Mouse (Mus musculus): ENCODE measurements at regions not wholly inside any gene's neighbourhood (a gene's known extent, or its start where the extent isn't known, plus 50 kb on each side); places are given as distances from the start of the nearest gene placed in this dataset.
"Not testable (repeated sequence)": the region's sequence is repeated elsewhere in the genome, so short reads cannot be mapped to it uniquely, and the experiment has no call there.

DNA sequence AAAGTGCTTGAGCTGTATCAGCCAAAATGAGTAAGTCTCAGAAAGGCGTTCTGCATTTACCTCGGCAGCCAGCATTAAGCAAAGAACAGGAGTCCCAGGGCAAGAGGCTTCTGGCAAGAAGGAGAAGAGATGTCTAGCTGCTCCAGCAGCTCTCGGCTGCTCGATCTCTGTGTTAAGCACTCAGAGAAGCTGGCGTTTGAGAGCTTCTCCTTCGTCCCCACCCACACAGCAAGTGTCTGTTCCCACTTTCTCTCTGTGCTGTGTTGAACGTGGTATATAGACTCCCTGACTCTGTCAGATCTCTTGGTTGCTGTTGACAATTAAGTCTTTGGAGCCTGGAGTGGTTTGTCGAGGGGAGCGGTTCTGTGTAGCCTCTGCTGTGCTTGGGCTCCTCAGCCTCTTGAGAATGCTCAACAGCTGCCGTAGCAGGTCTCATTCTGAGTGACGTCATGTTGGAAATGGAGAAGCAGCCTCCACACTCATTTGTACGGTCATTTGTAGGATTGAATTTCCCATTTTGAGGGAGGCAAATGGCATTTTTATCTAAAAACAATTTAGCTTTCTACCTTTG lies 140.3 kb upstream of the Fer start:
- TF ChIP-seq GATA2 (IDR thresholded peaks at IDR 0.05; ENCODE audit: borderline replicate concordance, low read depth, low read length): no peak
- no peak for TF ChIP-seq CTCF (IDR thresholded peaks at IDR 0.05; ENCODE audit: low read depth, low read length)
- no peak for TF ChIP-seq POLR2AphosphoS5 (IDR thresholded peaks at IDR 0.05; ENCODE audit: insufficient replicate concordance, low read depth, low read length)
- TF ChIP-seq TAL1 (conservative IDR thresholded peaks at IDR 0.05; ENCODE audit: low read depth, low read length): no peak
- no peak for TF ChIP-seq GATA1 (IDR thresholded peaks at IDR 0.05; ENCODE audit: borderline replicate concordance, low read length)
- Histone ChIP-seq H3K4me3 (ENCODE audit: low read depth, low read length) (no peak overlapping the region), H3K4me1 (ENCODE audit: insufficient read depth, low read depth, low read length) (no peaks in the 10 kb centered on the region), H3K9me3 (replicated peaks) (peaks cover 4% of the 10 kb centered on the region; the same call in 1 of the 2 replicates), H3K27me3 (ENCODE audit: insufficient read depth, low read length) (no peaks in the 10 kb centered on the region), H3K36me3 (replicated peaks) (no peaks in the 10 kb centered on the region)
- no peak for DNase-seq (ENCODE audit: low spot score)
- no peak for ATAC-seq (ENCODE audit: extremely low read depth, insufficient number of reproducible peaks, low FRiP score, poor library complexity, severe bottlenecking)

DNA sequence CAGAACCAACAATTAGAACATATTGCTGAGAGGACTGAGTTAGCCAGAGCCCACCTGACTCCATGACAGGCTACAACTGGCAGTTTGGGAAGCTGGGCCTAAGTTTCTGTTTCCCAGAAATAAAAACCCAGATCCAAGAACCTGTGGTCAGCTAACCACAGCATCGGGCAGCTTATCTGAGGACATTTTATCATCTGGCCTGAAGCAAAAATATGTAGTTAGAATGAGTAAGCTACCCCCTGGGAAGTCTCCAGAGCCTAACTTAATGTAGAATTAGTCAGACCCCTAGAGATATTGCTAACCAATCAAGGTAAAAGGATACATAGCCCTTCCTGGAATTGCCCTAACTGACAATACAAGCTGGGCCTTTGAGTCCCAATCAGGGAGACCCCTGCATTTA lies 124.7 kb upstream of the Fer start:
- ATAC-seq (ENCODE audit: extremely low read depth, insufficient number of reproducible peaks, low FRiP score, poor library complexity, severe bottlenecking): no peak
- Histone ChIP-seq H3K27me3 (ENCODE audit: insufficient read depth, low read length) (no peaks in the 10 kb centered on the region), H3K9me3 (replicated peaks) (0 out of 2 replicates have a peak, but pooled peaks cover 7% of the 10 kb centered on the region), H3K4me1 (ENCODE audit: insufficient read depth, low read depth, low read length) (no peaks in the 10 kb centered on the region), H3K36me3 (replicated peaks) (no peaks in the 10 kb centered on the region), H3K4me3 (ENCODE audit: low read depth, low read length) (no peak overlapping the region)
- TF ChIP-seq CTCF (IDR thresholded peaks at IDR 0.05; ENCODE audit: low read depth, low read length): no peak
- TF ChIP-seq GATA2 (IDR thresholded peaks at IDR 0.05; ENCODE audit: borderline replicate concordance, low read depth, low read length): no peak
- TF ChIP-seq TAL1 (conservative IDR thresholded peaks at IDR 0.05; ENCODE audit: low read depth, low read length): no peak
- TF ChIP-seq POLR2AphosphoS5 (IDR thresholded peaks at IDR 0.05; ENCODE audit: insufficient replicate concordance, low read depth, low read length): no peak
- no peak for TF ChIP-seq GATA1 (IDR thresholded peaks at IDR 0.05; ENCODE audit: borderline replicate concordance, low read length)
- DNase-seq (ENCODE audit: low spot score): no peak

DNA sequence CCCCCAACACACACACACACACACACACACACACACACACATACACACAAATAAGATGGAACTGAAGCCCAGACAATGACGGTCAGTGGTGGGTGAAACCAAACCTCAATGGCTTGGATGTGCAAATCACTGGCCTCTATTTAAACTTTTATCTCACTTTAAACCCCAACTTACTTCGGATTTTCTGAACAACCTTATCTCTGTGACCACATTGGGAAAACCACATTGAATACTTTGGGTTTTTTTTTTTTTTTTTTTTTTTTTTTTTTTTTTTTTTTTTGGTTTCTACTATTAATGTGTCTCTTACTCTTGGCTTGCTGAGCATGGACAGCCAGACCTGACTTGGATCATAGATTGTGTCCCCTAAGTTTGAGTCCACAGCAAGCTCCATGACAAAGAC lies 123.2 kb upstream of the Fer start:
- DNase-seq (ENCODE audit: low spot score) (no peak), ATAC-seq (ENCODE audit: extremely low read depth, insufficient number of reproducible peaks, low FRiP score, poor library complexity, severe bottlenecking) (no peak)
- TF ChIP-seq GATA2 (IDR thresholded peaks at IDR 0.05; ENCODE audit: borderline replicate concordance, low read depth, low read length) (no peak), POLR2AphosphoS5 (IDR thresholded peaks at IDR 0.05; ENCODE audit: insufficient replicate concordance, low read depth, low read length) (no peak), GATA1 (IDR thresholded peaks at IDR 0.05; ENCODE audit: borderline replicate concordance, low read length) (no peak), TAL1 (conservative IDR thresholded peaks at IDR 0.05; ENCODE audit: low read depth, low read length) (no peak), CTCF (IDR thresholded peaks at IDR 0.05; ENCODE audit: low read depth, low read length) (no peak)
- Histone ChIP-seq H3K4me1 (ENCODE audit: insufficient read depth, low read depth, low read length) (no peaks in the 10 kb centered on the region), H3K9me3 (replicated peaks) (0 out of 2 replicates have a peak, but pooled peaks cover 5% of the 10 kb centered on the region), H3K27me3 (ENCODE audit: insufficient read depth, low read length) (no peaks in the 10 kb centered on the region), H3K4me3 (ENCODE audit: low read depth, low read length) (no peak overlapping the region), H3K36me3 (replicated peaks) (no peaks in the 10 kb centered on the region)

GRCm38 (mm10) chr17:63749257-63749656 lies 113.6 kb upstream of the Fer start:
- H3K4me1 ChIP-seq (ENCODE audit: insufficient read depth, low read depth, low read length); H3K4me3 ChIP-seq (ENCODE audit: low read depth, low read length); H3K9me3 ChIP-seq (replicated peaks); H3K36me3 ChIP-seq (replicated peaks); ATAC-seq (ENCODE audit: extremely low read depth, insufficient number of reproducible peaks, low FRiP score, poor library complexity, severe bottlenecking); DNase-seq (ENCODE audit: low spot score); H3K27me3 ChIP-seq (ENCODE audit: insufficient read depth, low read length): not testable (repeated sequence)

DNA sequence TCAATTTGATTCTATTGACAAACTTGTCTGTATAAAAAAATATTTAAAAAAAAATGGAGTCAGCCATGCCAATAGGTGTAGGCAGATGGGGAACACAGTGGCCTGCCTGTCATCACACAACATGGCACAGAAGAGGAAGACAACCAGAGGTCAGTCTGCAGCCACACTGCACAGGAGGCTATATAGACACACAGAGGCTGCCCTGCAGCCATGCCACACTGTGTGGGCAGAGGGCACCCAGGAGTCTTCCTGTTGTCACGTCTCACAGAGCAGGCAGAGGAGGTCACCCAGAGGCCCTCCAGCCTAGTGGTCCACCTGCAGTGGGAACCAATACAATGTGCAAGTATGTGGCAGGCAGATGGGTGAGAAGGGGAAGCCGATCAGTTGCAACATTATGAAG lies 108.5 kb upstream of the Fer start:
- no peak overlapping the region for H3K4me3 ChIP-seq (ENCODE audit: low read depth, low read length)
- no peak for DNase-seq (ENCODE audit: low spot score)
- H3K36me3 ChIP-seq (replicated peaks): no peaks in the 10 kb centered on the region
- H3K27me3 ChIP-seq (ENCODE audit: insufficient read depth, low read length): no peaks in the 10 kb centered on the region
- ATAC-seq (ENCODE audit: extremely low read depth, insufficient number of reproducible peaks, low FRiP score, poor library complexity, severe bottlenecking): no peak
- TF ChIP-seq POLR2AphosphoS5 (IDR thresholded peaks at IDR 0.05; ENCODE audit: insufficient replicate concordance, low read depth, low read length): no peak
- no peak for TF ChIP-seq TAL1 (conservative IDR thresholded peaks at IDR 0.05; ENCODE audit: low read depth, low read length)
- TF ChIP-seq GATA2 (IDR thresholded peaks at IDR 0.05; ENCODE audit: borderline replicate concordance, low read depth, low read length): no peak
- no peak for TF ChIP-seq GATA1 (IDR thresholded peaks at IDR 0.05; ENCODE audit: borderline replicate concordance, low read length)
- H3K9me3 ChIP-seq (replicated peaks): 0 out of 2 replicates have a peak, but pooled peaks cover 3% of the 10 kb centered on the region
- H3K4me1 ChIP-seq (ENCODE audit: insufficient read depth, low read depth, low read length): no peaks in the 10 kb centered on the region

DNA sequence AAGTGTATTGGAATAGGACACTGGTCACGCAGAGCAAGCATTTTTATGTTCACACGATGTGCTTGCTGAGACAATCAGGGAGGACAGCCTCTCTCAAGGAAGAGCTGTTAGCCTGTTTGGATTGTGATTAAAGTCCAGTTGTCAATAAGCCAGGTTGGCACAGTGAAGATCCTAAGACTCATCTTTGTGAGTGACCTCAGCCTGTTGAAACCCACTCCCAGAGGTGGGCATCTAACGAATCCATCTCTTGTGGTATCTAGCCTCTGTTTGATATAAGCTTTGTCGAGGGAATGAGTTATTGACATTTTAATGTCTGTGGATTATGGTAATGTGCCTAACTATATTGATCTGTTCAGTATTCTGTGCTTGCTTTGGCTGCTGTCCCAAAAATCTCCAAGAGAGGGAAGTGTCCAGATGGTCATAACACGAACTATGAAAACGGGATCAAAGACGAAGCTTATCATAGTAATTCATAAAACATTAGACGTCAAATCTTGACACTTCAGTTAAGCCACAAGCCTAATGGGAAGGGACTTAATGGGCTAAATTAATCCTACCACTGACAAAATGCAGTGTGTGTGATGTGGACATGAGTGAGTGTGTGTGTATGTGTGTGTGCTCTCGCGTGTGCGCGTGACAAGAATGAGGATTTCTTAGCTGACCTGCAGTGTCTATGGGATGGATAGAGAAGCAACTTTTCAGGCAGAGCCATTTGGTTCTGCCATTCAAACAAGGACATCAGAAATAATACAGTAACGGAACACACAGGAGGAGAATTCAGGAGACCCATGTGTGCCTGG lies 104.8 kb upstream of the Fer start:
- peaks cover 11% of the 10 kb centered on the region for H3K9me3 ChIP-seq (replicated peaks)
- H3K4me1 ChIP-seq (ENCODE audit: insufficient read depth, low read depth, low read length): no peaks in the 10 kb centered on the region
- no peak for ATAC-seq (ENCODE audit: extremely low read depth, insufficient number of reproducible peaks, low FRiP score, poor library complexity, severe bottlenecking)
- no peak for TF ChIP-seq CTCF (IDR thresholded peaks at IDR 0.05; ENCODE audit: low read depth, low read length)
- no peak for TF ChIP-seq POLR2AphosphoS5 (IDR thresholded peaks at IDR 0.05; ENCODE audit: insufficient replicate concordance, low read depth, low read length)
- TF ChIP-seq GATA2 (IDR thresholded peaks at IDR 0.05; ENCODE audit: borderline replicate concordance, low read depth, low read length): no peak
- no peak for TF ChIP-seq GATA1 (IDR thresholded peaks at IDR 0.05; ENCODE audit: borderline replicate concordance, low read length)
- TF ChIP-seq TAL1 (conservative IDR thresholded peaks at IDR 0.05; ENCODE audit: low read depth, low read length): no peak
- H3K27me3 ChIP-seq (ENCODE audit: insufficient read depth, low read length): no peaks in the 10 kb centered on the region
- no peak for DNase-seq (ENCODE audit: low spot score)
- no peak overlapping the region for H3K4me3 ChIP-seq (ENCODE audit: low read depth, low read length)
- H3K36me3 ChIP-seq (replicated peaks): no peaks in the 10 kb centered on the region

Measured in G1E (cell line).